Mouse (Mus musculus) heart, adult 2 months (tissue): Measurements from ENCODE around the gene Rars2.

ENCODE experiments used
- CTCF ChIP-seq: fragments of 200-600 bp; IDR thresholded peaks from 2 replicates; pipeline ENCODE4 v1.8.1; 2022; ENCODE audit warnings: antibody characterized with exemption, mild to moderate bottlenecking, moderate library complexity
- POLR2A ChIP-seq: fragments of 200-500 bp; IDR thresholded peaks from 2 replicates; pipeline ENCODE4 v1.6.1; 2011; ENCODE audit warnings: mild to moderate bottlenecking, low read depth, low read length, control low read depth; ENCODE audit not compliant: insufficient read depth

DNA sequence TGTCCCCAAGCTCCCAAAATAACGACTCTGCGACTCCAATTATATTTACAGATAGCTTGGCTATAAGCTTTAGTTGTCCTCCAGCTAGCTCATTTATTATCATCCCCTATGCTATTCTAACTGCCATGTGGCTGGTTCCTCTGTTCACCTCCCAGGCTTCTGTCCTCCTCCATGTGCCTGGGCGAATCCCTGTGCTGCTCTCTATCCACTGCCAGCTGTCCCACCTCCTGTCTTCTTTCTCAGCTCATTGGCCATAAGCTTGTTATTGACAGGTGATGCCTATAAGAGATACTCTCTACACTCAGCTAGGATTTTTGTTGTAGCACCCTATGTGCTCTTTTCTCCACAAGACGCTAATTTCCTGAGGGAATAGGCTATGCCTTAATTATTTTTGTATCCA lies 23.1 kb downstream of the Rars2 start:
- TF ChIP-seq CTCF (no peak), POLR2A (no peak)
